Mouse (Mus musculus): ENCODE results near the gene Wdr17.

GRCm38 (mm10) chr8:54659703-54660102, 227.3 kb downstream of the Wdr17 start:
- TF ChIP-seq CTCF (conservative IDR thresholded peaks at IDR 0.05; ENCODE audit: low read length) = peak; percentile 23; the same call in 1 of the 2 replicates
- TF ChIP-seq NANOG (IDR thresholded peaks at IDR 0.05; ENCODE audit: borderline replicate concordance, low read length) = no peak
